Mouse (Mus musculus) intestine, embryonic 16.5 days (tissue): ENCODE results near the gene Pkp1. TPM values are rescaled to one million over a fixed set of nuclear protein-coding genes. Genes with fewer than 3 reads are reported as not detected.

Source experiments
- ATAC-seq: fragments of 200-750 bp; cut with Nextera tagmentation; 2 replicates; pipeline ENCODE4 v1.8.0; 2017; ENCODE audit warnings: moderate TSS enrichment, moderate library complexity
- H3K27ac ChIP-seq: fragments of 300-500 bp; sonication (generic); 2 replicates; pipeline ENCODE4 v1.5.1; 2014; ENCODE audit warnings: mild to moderate bottlenecking, low read length
- H3K27me3 ChIP-seq: fragments of 300-500 bp; sonication (generic); replicated peaks from 2 replicates; pipeline ENCODE4 v1.6.1; 2014; ENCODE audit warnings: low read length, control low read depth, mixed read lengths; ENCODE audit not compliant: control insufficient read depth, insufficient read depth
- H3K36me3 ChIP-seq: fragments of 300-500 bp; sonication (generic); 2 replicates; pipeline ENCODE4 v1.6.1; 2014; ENCODE audit warnings: low read length, control low read depth; ENCODE audit not compliant: control insufficient read depth, insufficient read depth
- H3K4me1 ChIP-seq: fragments of 300-500 bp; sonication (generic); 2 replicates; pipeline ENCODE4 v1.6.1; 2014; ENCODE audit warnings: low read length, control low read depth, mixed read lengths; ENCODE audit not compliant: control insufficient read depth, insufficient read depth
- H3K4me2 ChIP-seq: fragments of 300-500 bp; sonication (generic); 2 replicates; pipeline ENCODE4 v1.6.1; 2014; ENCODE audit warnings: low read depth, low read length, control low read depth
- H3K4me3 ChIP-seq: fragments of 300-500 bp; sonication (generic); 2 replicates; pipeline ENCODE4 v1.5.1; 2014; ENCODE audit warnings: mild to moderate bottlenecking, low read length
- H3K9ac ChIP-seq: fragments of 300-500 bp; sonication (generic); 2 replicates; pipeline ENCODE4 v1.6.1; 2014; ENCODE audit warnings: low read depth, low read length
- H3K9me3 ChIP-seq: fragments of 300-500 bp; sonication (generic); 2 replicates; pipeline ENCODE4 v1.6.1; 2016; ENCODE audit warnings: low read length, control low read depth; ENCODE audit not compliant: control insufficient read depth
- WGBS: fragments of 180-500 bp; shearing (Covaris S2); extraction: QIAGEN DNeasy Blood & Tissue Kit; methylation state at CpG from one replicate; pipeline ENCODE4 v1.1.7; 2014; 5-methylcytosine and 5-hydroxymethylcytosine counted together
- polyA plus RNA-seq: library from polyadenylated mRNA; unstranded; fragments of >200 nt; fragmentation: Nextera tagmentation; extraction: Ambion mirVana; gene quantifications from 2 replicates; pipeline ENCODE4 v1.2.1, GENCODE M21; 2015

Pkp1 gene
- polyA plus RNA-seq, 1 experiment from 2014 or later: 0.05 TPM

DNA sequence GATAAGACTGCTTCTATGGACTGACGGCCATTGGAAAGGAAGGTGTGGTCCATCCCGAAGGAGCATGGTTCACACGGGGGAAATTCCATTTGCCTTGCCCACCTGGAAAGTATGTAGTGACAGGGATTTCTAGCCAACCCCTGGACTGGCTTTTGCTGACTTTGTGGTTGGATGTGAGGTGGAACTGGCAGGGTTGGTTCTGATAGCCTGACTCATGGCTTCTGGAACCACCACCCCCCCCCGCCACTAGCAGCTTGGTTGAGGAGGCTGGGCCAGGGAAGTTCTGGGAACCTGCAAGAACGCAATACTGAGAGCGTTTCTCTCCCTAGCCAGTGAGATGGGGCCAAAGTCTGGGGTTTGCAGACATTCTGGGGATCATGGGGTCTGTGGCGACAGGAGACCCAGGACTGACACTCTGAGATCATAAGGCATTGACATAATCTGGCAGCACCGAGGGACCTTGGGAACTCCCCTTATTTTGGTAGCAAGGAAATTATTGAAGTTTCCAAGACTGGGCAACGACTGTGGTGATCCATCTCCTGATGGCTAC lies 55.1 kb downstream of the Pkp1 start:
- H3K4me2 ChIP-seq: no peak overlapping the region
- no peak overlapping the region for H3K27ac ChIP-seq
- no peaks in the 10 kb centered on the region for H3K36me3 ChIP-seq
- H3K9ac ChIP-seq: no peak overlapping the region
- no peaks in the 10 kb centered on the region for H3K4me1 ChIP-seq
- WGBS: 74% methylated on average over 9 of the region's 9 CpGs
- no peaks in the 10 kb centered on the region for H3K27me3 ChIP-seq
- H3K9me3 ChIP-seq: no peaks in the 10 kb centered on the region
- ATAC-seq: no peak
- no peak overlapping the region for H3K4me3 ChIP-seq

DNA sequence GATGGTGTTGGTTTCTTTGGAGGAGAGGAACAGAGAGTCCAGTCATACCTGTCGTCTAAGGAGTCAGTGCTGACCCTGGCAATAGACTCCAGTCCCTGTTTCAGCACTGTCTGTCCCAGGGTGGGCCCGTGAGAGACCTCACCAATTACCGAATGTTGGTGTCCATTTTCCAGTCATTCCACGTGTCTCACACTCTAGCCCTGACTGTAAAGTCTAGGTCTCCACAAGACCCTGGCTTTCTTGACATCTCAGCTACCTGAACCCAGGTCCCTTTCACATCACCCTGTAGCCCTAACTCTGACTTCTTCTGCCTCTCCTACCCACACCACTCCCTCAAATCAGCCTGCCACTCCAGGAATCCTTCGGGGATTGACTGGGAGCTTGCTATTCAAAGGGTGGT lies 56.4 kb downstream of the Pkp1 start:
- Histone ChIP-seq H3K4me1 (no peaks in the 10 kb centered on the region), H3K4me3 (no peak overlapping the region), H3K9me3 (no peaks in the 10 kb centered on the region), H3K27me3 (no peaks in the 10 kb centered on the region), H3K4me2 (no peak overlapping the region), H3K9ac (no peak overlapping the region), H3K27ac (no peak overlapping the region), H3K36me3 (no peaks in the 10 kb centered on the region)
- 75% methylated on average over 5 of the region's 5 CpGs for WGBS
- no peak for ATAC-seq

DNA sequence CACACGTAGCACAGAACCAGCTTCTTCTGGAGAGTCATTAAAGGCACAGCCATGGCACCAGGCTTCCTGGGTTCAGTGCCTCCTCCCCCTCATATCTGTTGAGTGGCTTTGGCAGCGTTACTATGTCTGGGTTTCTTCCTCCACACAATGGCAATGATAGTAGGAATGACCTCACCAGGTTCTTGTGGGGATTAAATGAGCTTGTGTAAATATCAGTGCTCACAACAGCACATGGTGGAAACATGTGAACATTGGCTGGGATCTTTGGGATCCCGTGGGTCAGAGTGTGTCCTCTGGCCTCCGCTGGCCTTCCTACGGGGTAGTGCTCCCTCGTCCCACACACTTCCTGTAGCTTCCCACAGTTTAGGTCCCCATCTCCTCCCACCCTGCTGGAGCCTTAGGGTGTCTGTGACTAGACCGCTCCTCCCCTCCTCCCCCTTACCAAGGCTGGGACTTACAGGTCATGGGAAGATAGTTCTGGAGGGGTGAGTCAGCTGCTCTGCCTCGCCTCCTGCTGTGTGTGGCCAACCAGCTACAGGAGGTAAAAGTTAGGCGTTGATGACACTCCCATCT lies 56.9 kb downstream of the Pkp1 start:
- Histone ChIP-seq H3K9me3 (no peaks in the 10 kb centered on the region), H3K36me3 (no peaks in the 10 kb centered on the region), H3K27me3 (no peaks in the 10 kb centered on the region), H3K4me3 (no peak overlapping the region), H3K9ac (no peak overlapping the region), H3K27ac (no peak overlapping the region), H3K4me2 (no peak overlapping the region), H3K4me1 (0 out of 2 replicates have a peak, but pooled peaks cover 3% of the 10 kb centered on the region)
- 60% methylated on average over 9 of the region's 9 CpGs for WGBS
- ATAC-seq: no peak

DNA sequence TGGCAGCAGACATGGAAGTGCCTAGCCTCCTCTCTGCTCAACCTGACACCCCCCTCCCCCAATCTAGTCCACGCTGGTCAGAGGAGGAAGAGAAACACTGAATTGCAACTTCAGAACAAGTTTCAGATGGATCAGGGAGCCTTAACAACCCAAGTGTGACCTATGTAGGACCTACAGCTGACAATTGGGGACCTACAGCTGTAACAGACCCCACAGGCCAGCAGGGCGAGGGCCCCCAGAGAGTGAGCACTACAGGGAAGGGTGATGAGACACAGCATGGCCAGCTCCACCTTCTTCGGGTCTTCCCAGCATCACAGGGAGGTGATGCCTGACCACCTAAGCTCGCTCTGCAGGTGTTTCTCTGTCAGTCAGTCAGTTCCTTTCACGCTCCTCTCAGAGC lies 57.9 kb downstream of the Pkp1 start:
- no peak overlapping the region for H3K4me2 ChIP-seq
- no peak overlapping the region for H3K9ac ChIP-seq
- no peaks in the 10 kb centered on the region for H3K27me3 ChIP-seq
- H3K27ac ChIP-seq: no peak overlapping the region
- 80% methylated on average over 5 of the region's 5 CpGs for WGBS
- ATAC-seq: no peak
- H3K4me3 ChIP-seq: no peak overlapping the region
- H3K36me3 ChIP-seq: no peaks in the 10 kb centered on the region
- 0 out of 2 replicates have a peak, but pooled peaks cover 3% of the 10 kb centered on the region for H3K4me1 ChIP-seq
- no peaks in the 10 kb centered on the region for H3K9me3 ChIP-seq

DNA sequence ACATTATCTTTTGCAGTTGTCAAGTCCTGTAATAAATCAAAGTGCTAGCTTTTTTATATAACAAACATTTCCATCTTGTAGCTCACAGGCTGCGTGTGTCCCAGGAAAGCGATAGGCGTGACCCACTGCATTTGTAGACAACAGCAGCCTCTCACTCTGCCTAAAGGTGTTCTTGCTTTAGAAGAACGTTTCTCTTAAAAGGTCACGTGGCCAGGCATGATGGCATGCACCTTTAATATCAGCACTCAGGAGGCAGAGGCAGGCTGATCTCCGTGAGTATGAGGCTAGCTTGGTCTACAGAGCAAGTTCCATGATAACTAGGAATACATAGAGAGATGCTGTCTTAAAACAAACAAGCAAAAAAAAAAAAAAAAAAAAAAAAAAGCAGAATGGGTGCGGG lies 60.5 kb downstream of the Pkp1 start:
- 0 out of 2 replicates have a peak, but pooled peaks cover 3% of the 10 kb centered on the region for H3K4me1 ChIP-seq
- H3K4me3 ChIP-seq: no peak overlapping the region
- no peak for ATAC-seq
- H3K27me3 ChIP-seq: no peaks in the 10 kb centered on the region
- H3K9me3 ChIP-seq: no peaks in the 10 kb centered on the region
- no peaks in the 10 kb centered on the region for H3K36me3 ChIP-seq
- no peak overlapping the region for H3K4me2 ChIP-seq
- WGBS: 88% methylated on average over 7 of the region's 7 CpGs
- no peak overlapping the region for H3K27ac ChIP-seq
- no peak overlapping the region for H3K9ac ChIP-seq

DNA sequence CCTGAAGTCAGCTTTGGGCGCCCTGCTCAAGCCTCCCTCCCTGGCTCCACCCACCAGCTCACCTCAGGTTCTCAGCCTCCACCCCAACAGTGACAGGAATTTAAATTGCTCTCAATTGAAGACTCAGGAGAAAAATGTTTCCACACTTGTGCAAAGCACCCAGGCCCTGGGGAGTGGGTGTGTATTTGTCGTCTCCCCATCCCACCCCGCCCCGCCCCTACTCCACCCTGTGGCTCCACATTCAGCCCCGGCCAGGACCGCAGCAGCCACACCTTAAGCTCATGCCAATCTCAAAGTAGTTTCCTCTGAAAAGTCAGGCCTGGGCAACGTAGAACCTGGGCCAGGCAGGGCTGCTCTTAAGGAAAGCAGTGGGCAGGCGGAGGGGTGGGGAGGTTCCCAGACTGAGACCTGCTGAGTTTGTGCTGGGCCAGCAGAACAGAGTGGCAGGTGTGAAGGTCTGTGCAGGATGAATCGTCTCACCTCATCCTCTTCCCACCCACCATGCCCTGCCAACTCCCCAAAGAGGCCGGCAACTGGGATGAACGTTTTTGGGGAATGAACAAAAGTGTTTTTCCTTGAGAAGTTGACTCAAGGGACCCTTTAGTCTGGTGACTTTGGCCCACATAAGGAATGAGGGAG lies 61.8 kb downstream of the Pkp1 start:
- H3K4me1 ChIP-seq: peaks cover 9% of the 10 kb centered on the region; the same call in 1 of the 2 replicates
- H3K36me3 ChIP-seq: no peaks in the 10 kb centered on the region
- H3K27ac ChIP-seq: no peak overlapping the region
- no peak overlapping the region for H3K4me3 ChIP-seq
- WGBS: 53% methylated on average over 11 of the region's 11 CpGs
- H3K4me2 ChIP-seq: no peak overlapping the region
- no peak overlapping the region for H3K9ac ChIP-seq
- ATAC-seq: 0 out of 2 replicates have a peak, but pooled peaks have one; percentile 19
- no peaks in the 10 kb centered on the region for H3K9me3 ChIP-seq
- no peaks in the 10 kb centered on the region for H3K27me3 ChIP-seq

DNA sequence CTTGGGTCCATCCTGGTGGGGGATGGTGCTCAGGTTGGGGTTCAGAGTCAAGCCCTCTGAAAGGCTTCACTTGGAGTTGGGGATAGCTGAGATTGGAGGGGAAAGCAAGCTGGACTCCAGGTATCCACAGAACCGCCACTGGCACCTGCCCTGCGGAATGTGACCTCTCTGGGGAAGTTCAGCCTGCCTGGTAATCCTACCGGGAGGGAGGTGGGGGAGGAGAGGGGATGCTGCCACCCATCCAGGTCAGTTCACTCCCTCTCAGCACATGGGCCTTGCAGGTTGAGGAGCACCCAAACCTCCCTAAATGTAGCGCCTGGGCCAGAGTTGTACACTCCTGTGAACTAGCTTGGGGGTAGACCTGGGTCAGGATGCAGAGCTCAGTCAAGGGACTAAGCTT lies 62.9 kb downstream of the Pkp1 start:
- Histone ChIP-seq H3K9ac (no peak overlapping the region), H3K9me3 (no peaks in the 10 kb centered on the region), H3K4me3 (no peak overlapping the region), H3K36me3 (no peaks in the 10 kb centered on the region), H3K27ac (no peak overlapping the region), H3K4me2 (no peak overlapping the region), H3K4me1 (peaks cover 9% of the 10 kb centered on the region; the same call in 1 of the 2 replicates), H3K27me3 (no peaks in the 10 kb centered on the region)
- WGBS: 67% methylated on average over 4 of the region's 4 CpGs
- ATAC-seq: no peak

DNA sequence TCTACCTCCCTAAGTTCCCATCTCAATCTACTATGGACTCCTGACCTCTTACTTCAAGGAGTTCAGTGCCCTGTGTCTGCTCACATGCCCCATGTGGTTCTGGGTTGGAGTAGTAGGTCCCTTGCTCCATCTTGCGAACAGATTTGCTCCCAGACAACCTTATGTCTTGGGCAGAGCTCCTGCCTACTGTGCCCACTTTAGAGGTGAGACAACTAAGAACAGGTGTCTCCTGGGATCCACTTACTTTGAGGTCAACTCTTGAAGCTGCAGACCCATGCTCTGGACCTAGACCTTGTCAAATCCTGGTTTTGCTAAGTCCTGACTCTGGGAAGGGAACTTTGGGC lies 63.7 kb downstream of the Pkp1 start:
- 100% methylated on average over 1 of the region's 1 CpGs for WGBS
- Histone ChIP-seq H3K36me3 (no peaks in the 10 kb centered on the region), H3K4me2 (no peak overlapping the region), H3K4me1 (peaks cover 9% of the 10 kb centered on the region; the same call in 1 of the 2 replicates), H3K9ac (no peak overlapping the region), H3K4me3 (no peak overlapping the region), H3K9me3 (no peaks in the 10 kb centered on the region), H3K27ac (no peak overlapping the region), H3K27me3 (no peaks in the 10 kb centered on the region)
- ATAC-seq: no peak

DNA sequence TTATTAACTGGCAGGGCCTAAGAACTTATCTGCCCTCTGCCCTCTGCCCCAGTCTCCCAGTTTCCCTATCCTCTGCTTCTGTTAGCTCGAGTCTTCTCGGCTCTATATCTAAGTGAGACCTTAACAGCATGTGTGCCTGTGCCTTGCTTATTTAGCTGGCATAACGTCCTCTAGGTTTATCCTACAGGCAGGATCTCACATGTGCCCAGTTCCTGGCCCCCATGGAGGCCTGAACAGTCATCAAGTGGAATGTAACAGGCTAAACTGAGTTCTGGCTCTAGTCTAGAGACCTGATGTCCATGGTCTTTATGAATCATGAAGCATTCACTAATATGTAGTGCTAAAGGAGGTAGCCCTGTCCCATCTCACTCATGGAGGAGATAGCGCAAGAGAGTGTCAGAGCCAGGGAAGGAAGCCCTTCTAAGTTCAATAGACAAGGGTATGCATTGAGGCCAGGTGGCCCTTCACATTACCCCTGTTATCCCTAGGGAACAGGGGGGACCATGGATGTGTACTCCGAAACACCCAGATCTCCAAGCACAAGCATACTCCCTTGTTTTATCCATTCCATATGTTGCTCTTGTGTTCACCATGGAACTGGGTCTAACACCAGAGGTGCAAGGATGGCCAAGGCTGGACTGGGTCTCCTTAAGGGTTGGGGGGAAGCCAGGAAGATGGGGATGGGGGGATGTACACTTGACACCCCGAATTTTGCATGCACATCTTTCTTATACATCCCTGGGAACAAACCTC lies 64.2 kb downstream of the Pkp1 start:
- peaks cover 9% of the 10 kb centered on the region; the same call in 1 of the 2 replicates for H3K4me1 ChIP-seq

More for the DNA sequence above, 64.2 kb downstream of the Pkp1 start:
- H3K4me2 ChIP-seq: no peak overlapping the region
- no peaks in the 10 kb centered on the region for H3K9me3 ChIP-seq
- no peaks in the 10 kb centered on the region for H3K36me3 ChIP-seq
- H3K27me3 ChIP-seq: no peaks in the 10 kb centered on the region
- ATAC-seq: no peak
- no peak overlapping the region for H3K27ac ChIP-seq
- 86% methylated on average over 6 of the region's 6 CpGs for WGBS
- no peak overlapping the region for H3K9ac ChIP-seq
- no peak overlapping the region for H3K4me3 ChIP-seq
